Mouse (Mus musculus) ovary, postnatal 10 days (tissue): Measurements from ENCODE around the gene Kifc3.

ENCODE experiments used
- DNase-seq: peaks from one replicate; pipeline ENCODE4 v3.0.0; 2022; ENCODE audit warnings: low spot score

The Kifc3 gene

GRCm38 (mm10) chr8:95075504-95075903 is 127.1 kb downstream of the Kifc3 start:
- DNase-seq, result no peak

DNA sequence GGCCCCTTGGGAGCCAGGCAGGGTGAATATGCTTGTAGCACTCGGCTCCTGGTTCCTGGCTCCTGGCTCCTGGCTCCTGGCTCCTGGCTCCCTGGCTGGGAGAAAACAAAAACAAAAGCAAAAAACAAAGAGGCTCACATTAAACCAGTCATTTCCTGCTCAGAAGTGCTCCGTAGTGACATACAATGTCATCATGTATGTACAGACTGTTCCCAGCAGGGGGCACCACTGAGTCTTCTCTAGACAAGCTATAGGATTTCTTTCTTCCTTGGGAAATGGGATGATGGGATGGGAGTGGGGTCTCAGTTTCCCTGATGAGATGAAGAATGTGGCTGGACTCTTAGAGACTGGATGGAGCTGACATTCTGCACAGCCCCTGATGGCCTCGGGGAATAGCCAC is 135.0 kb downstream of the Kifc3 start:
- no peak for DNase-seq

- no peak for DNase-seq
Observed at GRCm38 (mm10) chr8:95064531-95064930, 138.1 kb downstream of the Kifc3 start.

DNA sequence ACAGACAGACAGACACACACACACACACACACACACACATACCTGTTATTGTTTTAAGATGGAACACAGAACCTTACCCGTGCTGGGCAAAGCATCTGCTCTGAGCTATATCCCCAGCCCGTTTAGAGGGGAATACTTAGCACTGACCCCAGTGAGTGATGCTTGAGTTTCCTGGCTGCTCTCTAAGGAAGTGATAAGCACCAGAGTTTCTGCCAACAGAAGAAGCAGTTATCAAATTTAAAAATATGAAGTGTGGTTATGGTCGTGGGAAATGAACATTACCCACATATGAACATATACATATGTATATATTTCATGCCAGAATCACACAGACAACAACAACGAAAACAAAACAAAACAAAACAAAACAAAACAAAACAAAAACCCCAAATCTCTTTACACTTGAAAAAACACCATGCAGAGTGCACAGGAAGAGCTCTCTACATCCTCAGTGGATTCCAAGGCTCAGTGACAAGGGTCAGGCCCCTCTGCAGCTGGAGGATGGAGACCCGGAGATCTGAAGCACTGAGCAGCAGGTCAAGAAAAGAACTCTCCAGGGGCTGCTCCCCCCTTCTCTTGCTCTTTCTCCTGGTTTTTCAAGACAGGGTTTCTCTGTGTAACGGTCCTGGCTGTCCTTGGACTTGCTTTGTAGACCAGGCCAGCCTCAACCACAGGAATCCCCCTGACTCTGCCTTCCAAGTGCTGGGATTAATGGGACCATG is 142.6 kb downstream of the Kifc3 start:
- DNase-seq, result no peak

GRCm38 (mm10) chr8:95058661-95059060 is 144.0 kb downstream of the Kifc3 start:
- DNase-seq, result no peak

- no peak for DNase-seq
Observed at GRCm38 (mm10) chr8:95056414-95056813, 146.2 kb downstream of the Kifc3 start.

DNA sequence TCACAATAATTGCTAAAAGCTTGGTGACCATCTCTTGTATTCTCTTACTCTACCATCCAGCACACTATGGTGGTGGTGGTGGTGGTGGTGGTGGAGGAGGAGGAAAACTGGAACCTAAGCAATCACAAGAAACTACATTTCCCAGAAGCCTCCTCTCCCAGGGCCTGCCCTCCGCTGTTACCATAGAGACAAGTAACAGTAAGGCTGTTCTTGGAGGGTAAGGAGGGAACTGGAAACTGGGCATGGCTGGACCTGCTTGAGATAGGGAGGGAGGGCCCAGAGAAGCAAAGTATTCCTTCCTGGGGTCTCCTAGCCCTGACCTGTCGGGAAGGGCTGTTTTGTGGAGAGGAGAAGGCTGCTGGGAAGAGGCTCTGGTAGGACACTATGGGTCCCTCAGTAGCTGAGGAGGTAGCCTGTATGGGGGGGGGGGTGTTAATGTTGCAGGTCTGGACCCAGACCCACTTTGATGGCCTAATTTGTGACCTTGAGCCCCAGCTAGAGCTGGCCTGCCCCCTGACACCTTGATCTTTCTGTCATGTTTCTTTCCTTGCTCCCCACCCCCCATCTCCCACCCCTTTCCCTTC is 147.6 kb downstream of the Kifc3 start, which contains the start of gene Drc7:
Gene Drc7, plus strand, starts transcription at position 177 of the 584 bp plus-strand sequence.
- no peak for DNase-seq

DNA sequence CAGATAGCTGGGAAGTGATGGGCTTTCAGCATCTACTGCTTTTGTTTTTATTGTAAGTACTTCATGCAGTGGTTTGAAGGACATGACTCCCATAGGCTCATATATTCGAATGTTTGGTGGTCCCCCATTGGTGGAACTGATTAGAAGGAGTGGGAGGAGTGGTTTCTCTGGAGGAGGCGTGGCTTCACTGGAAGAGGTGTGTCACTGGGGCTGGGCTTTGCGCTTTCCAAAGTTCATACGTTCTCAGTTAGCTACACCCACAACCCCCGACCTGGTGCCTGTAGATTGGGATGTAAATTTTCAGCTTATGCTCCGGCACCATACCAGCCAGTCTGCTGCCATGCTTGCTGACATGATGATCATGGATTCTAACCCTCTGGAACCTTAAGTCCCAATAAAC is 148.2 kb downstream of the Kifc3 start:
- DNase-seq, result no peak
